Mouse (Mus musculus) left cerebral cortex, postnatal 10 days (tissue): ENCODE results near the gene Capn15. TPM values are rescaled to one million over a fixed set of nuclear protein-coding genes. Genes with fewer than 3 reads are reported as not detected.
A peak's percentile ranks its signal among the peaks of the same experiment; 100 is the strongest.

Experiments used
- DNase-seq, 2 experiments: peaks; one replicate each; pipeline ENCODE4 v3.0.0; 2021 to 2022; ENCODE audit warnings: low spot score in 2 of 2, mixed read lengths in 1 of 2; ENCODE audit errors: extremely low spot score in 1 of 2
- intact Hi-C: fragments of 180-260 bp; cut with DNase I; formaldehyde crosslinking; loops from one replicate; pipeline ENCODE4 v1.15.1; 2025
- total RNA-seq, 2 experiments: library from RNA; stranded (reverse); gene quantifications; 2 replicates each; pipeline ENCODE4 v1.2.3; 2021

Capn15 gene
- total RNA-seq, 2 experiments from 2014 or later: 41.5 to 42.5 TPM

DNA sequence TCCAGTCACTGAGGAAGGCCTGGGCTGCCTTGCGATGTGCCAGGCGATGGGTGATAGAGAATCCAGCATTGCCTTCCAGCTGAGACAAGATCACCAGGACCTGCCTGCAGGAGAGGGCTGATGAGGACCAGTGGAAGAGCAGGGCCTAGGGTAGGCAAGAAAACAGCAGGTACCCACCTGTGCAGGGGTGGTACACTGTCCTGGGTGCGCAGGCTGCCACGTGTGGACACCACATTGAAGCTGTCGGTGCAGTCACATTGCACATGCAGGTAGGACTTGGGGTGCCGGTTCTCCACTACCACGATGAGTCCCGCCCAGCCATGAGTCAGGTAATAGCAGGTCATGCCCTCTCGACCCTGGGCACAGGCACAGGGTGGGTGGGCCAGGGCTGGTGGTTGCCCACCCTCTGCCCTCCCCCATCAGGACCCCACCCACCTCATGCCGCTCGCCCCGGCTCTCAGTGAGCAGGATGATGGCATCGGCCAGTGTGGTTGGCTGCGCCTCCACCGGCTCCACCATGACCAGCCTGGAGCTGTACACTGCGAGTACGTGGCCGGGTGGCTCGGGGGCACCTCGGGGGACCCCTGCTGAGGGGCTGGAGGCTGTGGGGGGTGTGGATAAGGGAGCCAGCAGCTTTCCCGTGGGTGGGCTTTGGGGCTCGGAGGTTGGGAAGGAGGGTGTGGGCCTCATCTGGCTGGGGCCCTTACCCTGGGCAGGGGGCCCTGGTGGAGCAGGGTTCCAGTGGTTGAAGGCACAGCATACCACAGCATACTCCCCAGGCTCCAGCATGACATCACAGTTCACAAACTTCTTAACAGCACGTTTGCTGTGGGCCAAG, 25.7 kb downstream of the Capn15 start:
- intact Hi-C loops: no loop called here
- DNase-seq: peak in 1 of 2 experiments; percentile 37

DNA sequence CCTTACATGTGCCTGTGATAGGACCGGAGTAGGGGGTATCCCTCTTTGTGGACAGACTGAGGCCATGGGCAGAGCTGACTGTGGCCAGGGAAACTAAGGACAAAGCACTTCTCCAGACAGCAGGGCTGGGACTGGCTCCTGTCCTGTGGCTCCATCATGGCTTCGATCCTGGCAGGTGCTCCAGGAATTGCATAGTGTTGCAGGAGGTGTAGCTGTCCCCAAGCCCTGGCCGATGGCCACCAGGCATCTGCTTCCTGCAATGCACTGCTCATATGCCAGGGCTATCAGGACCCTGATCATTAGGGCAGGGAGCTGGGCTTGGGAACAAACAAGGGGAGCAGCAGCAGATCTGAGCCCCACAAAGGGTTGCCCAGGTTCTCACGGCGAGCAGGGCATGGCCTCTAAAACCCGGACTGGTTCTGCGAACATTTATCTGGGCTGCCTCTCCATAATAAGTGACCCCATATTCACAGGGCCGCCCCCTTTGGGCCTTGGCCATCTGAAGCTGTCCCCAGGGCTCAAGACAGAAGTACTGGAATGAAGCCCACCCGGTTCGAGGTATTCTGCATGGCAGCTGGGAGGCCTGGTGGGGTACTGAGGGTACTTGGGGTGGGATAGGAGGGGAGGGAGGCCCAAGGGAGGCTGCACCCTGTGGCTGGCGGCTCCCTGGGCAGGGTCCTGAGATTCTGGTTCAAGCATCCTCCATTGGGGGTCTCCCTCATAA, 26.7 kb downstream of the Capn15 start:
- intact Hi-C loops: no loop called here
- DNase-seq: peak in 1 of 2 experiments; percentile 26

DNA sequence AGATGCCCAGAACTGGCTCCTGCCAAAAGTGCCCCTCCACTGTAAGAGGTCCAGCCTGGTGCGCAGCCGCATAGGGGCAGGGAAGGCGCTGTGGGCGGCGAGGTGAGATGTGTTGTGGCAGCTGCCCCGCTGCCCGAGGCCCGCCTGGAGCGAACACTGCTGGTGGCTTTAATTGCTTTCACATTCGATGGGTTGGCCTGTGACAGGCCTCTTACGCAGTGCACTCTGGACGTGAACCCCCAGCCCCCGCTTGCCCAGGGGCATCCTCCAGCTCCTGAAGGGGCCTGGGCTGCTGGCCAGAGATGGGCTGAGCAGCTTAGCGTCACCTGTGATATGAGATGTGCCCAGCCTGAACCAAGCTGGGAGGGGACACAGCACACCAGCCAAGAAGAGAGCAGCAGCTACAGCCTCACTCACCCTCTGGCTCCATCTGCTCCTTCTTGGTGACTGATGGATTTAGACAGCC, 28.0 kb downstream of the Capn15 start:
- intact Hi-C loops: no loop called here
- DNase-seq: no peak

DNA sequence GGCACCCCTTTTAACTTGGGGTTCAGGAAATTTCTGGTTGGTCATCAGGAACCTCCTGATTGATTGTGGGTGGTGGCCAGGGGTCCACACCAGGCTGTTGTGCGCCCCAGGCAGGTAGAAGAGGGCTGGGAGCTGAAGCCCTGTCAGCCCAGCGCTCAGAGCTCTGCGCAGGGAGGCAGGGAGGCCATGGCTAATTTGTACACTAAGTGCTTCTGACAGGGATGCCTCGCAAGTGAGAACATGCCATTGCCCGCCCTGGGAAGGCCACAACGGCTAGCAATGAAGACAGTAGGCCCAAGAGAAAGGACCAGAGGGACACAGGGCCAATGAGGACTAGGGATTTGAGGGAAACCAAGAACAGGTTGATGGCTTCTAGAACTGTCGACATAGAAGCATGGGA, 29.0 kb downstream of the Capn15 start:
- DNase-seq: no peak
- intact Hi-C loops: no loop called here

DNA sequence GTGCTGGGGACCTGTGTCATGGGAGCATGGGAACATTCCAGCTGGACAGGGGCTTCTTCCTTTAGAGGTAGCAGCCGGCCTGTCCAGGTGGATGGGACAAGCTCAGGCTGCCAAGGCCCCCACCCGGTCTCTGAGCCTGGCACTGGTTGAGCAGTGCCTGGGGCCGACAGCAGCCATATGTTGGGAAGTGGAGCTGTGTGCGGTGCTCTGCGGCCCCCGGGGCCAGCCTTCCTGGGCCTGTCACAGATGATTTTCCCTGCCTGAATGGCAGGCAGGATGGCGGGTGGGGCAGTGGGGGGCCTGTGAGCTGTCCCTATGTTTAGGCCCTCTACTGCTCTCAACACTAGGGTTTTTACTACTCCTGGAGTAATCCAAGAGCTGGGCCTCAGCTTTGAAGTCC, 29.4 kb downstream of the Capn15 start:
- intact Hi-C loops: no loop called here
- peak in 1 of 2 experiments; percentile 24 for DNase-seq

DNA sequence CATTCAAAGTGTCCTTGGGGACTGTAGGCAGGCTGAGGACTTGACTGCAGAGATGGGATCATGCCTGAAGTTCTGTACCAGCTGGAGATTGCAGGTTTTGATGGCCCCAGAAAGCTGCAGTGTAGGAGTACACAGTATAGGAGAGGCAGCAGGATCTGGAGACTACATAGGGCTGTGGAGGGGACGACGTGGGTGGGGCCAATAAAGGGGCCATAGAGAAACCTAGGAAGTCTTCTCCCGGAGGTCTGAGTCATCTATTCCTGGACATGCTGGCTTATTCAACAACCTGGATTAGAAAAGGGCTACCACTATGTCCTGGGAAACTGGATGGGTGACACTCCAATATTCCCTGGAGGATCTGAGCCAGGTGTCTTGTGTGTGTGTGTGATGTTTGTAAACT, 29.9 kb downstream of the Capn15 start:
- no peak for DNase-seq
- intact Hi-C loops: no loop called here

DNA sequence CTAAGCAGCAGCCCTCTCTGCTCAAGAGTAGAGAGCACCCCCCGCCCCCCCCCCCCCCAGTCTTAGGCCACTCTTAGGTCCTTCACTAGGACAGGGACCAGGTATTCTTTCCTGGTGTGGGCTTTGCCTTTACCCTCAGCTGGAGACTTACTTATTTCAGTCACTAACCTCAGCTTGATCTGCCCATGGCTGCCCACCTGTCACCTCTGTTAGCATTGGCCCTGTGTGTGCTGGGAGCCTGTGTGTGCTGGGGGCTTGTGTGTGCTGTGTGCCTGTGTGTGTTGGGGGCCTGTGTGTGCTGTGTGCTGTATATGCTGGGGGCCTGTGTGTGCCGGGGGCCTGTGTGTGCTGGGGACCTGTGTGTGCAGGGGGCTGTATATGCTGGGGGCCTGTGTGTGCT, 30.9 kb downstream of the Capn15 start:
- intact Hi-C loops: no loop called here
- no peak for DNase-seq

DNA sequence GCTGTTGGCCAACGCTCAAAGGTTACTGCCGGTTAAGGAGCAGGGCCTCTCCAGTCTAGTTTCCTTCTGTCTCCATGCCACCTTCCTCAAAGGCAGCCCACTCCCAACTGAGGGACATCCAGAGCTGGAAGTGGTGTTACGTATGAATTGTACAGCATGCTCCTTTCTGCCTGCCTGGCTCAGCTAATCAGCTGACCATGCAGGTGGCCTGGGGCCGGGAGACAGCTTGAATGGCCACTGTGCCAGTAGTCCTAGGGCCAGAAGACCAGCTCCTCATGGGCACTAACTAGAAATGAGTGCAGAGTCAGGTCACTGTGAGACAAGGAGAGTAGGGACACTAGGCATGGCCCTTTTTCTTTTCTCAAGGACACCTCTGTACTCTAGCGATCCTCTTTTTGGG, 32.4 kb downstream of the Capn15 start:
- intact Hi-C loops: no loop called here
- no peak for DNase-seq

DNA sequence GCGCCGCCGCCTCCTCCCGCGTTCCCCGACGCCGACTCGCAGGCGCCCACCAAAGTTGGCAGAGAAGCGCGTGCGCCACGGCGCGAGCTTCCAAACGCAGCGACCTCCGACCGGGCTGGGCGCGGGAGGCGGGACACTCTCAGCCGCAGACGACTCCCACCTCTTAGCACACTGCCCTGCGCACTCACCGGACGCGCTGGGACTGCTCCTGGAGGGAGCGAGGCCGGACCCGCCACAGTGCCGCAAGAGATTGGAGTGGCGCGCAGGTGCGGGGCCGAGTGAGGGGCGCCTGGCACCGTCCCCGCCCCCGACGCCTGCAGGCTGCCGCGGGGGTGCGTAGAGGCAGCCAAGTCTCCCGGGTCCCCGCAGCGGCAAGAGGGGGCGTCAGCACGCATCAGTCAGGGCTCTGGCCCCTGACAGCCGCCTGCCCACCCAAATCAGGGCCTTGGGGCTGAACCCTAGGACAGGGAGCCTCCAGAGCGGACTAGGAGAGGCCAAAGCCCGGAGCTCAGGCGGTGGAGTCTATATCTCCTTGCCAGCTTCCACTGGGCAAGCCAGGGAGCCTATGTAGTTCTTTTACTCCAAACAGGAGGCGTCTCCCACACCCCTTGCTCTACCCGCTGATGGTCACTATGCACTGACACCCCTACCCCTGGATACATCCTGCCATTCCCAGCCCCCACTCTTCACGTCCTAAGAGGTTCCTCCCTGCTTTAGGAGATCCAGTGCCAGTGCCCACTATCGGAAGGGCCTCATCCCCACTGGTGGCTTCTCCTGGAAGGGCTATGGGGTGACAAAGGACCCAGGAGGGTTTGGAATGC, 33.6 kb downstream of the Capn15 start, which contains the start of gene A930017K11Rik:
A930017K11Rik (minus strand) TSS at position 763 of the 821 bp plus-strand sequence.
- intact Hi-C loops: no loop called here
- DNase-seq: peak in 1 of 2 experiments; percentile 36

DNA sequence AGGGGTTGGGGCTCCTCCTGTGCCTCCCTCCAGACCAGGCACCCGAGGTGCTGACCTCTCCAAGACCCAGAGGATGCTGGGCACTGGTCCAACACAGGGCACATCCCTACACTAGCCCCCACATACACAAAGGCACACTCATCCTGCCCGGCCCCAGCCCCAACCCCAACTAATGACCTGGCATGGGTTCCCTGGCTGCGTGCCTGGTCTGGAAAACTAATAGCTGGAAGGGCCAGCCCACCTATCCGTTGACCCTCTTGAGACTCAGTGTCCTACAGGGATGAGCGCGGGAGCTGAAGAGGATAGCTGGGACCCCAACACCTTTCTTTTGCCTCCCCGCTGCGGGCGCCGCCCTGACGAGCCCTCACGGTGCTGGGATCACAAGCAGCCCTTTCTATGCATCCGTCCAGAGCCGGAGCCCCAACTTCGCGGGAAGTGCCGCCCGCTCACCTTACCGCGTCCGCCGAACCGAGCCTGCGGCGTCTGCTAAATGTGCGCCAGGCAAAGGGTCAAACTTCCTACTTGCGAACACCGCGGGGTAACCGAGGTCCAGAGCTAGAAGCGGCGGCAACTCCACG, 34.3 kb downstream of the Capn15 start:
- intact Hi-C loops: no loop called here
- peak in 1 of 2 experiments; percentile 43 for DNase-seq

DNA sequence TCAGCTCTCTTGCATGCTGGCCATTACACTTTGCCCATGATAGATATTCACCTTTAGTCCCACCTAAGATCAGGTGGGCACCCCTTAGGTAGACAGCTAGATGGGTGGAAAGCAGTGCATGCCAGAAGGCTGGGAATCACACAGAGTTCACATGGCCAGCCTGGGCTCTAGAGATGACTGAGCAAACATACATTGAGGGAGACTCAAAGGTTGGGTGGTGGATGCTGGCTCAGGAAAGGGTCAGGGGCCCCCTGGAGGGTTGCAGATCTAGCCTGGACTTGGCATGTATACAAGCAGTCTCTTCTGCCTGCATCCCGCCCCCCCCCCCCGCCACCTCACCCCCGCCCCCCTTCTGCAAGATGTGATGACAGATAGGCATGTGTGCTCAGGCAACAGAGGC, 34.9 kb downstream of the Capn15 start:
- intact Hi-C loops: no loop called here
- no peak for DNase-seq

DNA sequence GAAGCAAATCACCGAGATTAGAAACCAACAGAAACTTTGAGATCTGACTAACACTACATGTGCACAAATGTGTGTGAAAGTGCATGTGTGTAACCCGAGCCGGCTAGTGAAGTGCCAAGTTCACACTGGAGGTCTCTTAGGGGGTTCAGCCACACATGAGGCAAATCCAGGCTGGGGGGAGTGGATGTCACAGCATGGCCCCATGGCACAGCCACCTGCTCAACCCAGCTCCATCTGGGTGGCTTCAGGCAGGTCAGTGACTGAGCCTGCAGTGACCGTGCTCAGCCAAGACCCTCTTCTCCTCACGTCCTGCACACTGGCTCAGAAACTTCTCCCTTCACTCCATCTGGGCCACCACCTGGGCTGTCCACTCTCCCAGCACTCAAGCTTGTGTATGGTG, 35.6 kb downstream of the Capn15 start:
- intact Hi-C loops: no loop called here
- DNase-seq: no peak

DNA sequence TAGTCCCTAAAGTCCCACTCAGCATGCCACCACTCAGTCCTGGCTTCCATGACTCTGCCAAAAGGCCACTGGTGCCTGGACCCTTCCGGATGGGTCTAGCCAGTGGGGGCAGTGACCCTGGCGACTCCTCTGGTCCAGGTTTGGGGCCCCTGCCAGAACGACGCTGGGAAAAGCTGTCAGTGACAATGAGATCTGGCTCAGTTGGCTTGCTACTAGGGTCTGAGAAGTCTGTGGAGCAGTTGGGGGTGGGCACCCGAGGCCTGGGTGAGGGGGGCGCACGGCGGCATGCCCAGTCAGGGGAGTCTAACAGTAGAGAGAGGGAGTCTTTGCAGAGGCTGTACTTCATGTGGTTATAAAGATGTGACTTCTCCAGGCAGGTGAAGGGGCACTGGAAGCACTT, 37.5 kb downstream of the Capn15 start:
- intact Hi-C loops: no loop called here
- DNase-seq: peak in 1 of 2 experiments; percentile 30

DNA sequence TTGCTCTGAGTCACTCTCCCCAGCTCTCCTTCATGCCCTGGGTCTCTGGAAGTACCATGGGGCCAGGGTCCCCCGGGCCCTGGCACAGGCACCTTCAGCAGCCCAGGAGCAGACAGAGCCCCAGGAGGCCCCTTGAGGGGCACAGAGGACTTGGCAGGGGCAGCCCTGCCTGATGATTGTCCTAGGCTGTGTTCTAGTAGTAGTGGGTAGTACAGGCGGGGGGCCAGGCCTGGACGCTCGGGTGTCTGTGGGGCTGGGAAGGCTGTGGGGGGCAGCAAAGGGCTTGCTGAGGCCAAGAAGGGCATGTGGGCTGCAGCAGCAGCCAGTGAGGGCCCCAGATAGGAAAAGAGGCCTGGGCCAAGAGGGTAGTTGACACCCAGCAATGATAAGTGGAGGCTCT, 38.0 kb downstream of the Capn15 start:
- DNase-seq: no peak
- intact Hi-C loops: no loop called here

DNA sequence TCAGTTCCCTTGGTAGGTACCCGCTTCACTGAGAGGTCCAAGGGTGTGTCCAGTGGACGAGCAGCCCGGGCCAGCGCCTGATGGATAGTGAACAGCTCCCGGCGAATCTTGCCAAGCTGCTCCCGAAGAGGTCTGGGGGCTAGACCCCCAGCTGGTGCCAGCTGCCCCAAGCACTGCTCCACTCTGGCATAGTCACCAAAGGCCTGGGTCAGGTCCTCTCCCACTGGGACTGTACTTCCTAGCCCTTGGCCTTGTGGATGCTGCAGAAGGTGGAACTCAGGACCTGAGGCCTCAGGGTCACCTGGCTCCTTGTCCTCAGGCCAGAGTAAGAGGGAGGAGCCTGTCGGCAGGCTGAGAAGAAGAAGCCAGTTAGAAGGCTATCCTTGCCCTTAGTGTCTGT, 38.7 kb downstream of the Capn15 start:
- intact Hi-C loops: no loop called here
- DNase-seq: no peak

DNA sequence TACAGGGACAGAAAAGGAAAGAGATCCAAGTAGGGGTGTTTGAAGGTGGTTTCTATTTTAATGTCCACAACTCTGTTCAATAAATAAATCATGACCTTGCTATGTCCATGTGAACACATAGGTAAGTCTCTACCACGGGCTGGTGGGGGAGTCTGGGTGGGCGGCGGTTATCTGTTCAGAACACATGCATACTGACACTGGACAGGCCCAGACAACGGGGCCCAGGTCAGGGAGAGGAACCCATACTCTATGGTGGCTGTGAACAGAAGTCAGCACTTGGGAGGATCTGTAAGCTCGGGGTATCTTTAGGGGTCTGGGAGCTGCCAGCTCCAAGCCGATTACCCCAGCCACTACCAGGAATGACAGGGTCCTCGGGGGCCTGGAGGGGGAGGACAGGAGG, 39.2 kb downstream of the Capn15 start:
- DNase-seq: no peak
- intact Hi-C loops: no loop called here

DNA sequence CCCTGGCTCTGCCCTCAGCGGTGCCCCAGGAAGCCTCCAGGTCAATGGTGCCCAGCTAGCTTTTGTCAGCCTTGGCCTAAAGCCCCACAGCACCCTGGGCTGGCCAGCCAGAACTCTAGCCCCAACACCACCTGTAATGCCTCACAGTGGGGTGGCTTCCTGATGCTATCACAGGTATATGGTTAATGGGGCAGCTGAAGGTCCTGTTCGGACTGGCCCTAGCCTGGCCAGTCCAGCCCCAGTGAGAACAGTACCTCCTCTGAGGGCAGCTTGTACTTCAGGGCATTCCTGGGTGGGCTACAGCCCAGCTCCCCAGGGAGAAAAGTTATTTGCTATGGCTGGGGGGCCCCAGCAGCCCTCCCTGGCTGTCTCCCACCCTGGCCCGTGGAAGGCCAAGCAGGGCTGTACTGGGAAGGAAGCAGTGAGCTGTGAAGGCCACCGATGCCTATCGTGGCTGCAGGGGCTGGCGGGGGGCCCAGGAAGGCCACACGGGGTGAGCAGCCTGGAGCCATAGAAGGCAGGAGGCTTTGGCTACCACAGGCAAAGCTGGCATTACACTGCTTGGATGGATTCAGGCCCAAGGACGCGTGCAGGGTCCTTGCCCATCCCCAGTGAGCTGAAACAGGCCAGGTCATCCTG, 40.0 kb downstream of the Capn15 start:
- intact Hi-C loops: no loop called here
- DNase-seq: no peak

DNA sequence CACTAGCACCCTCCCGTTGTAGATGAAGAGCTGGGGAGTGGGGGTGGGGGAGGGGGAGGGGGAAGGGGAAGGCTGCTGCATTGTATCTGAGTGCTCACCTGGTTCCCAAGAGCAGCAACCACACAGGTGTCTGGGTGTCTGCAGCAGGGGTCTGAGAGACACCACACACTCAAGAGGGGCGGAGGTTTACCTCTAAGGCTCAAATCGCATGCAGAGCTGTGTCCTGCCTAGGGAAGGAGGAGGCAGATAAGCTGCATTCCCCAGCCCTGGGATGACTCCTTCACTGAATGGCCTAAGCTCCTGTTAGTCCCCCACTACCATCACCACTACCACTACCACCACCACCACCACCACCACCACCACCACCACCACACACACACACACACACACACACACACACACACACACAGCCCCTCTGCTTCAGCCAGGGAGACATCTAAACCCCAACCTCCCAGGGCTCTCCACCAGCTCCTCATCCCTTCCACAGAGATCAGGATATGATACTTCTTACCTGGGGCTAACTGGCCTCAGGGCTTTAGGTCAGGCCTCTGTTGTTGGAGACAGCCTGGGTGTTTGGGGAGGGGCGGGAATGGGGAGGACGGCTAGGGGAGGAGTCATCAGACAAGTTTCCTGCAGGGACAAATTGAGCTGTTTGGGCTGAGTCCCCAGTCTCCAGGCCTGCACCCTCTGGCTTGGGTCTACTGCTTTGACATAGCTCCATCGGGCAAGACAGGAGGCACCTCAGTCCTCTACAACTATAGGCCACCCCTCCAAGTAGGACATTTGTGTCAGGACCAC, 41.0 kb downstream of the Capn15 start, which contains the start of the genes Pigq and Nhlrc4:
Pigq (minus strand) TSS at position 571 of the 798 bp plus-strand sequence.
Nhlrc4 (minus strand) TSS at position 596 of the 798 bp plus-strand sequence.
- intact Hi-C loops: no loop called here
- no peak for DNase-seq
